ENCODE assay signal across 10 mouse cellular contexts in the genomic region with DNA sequence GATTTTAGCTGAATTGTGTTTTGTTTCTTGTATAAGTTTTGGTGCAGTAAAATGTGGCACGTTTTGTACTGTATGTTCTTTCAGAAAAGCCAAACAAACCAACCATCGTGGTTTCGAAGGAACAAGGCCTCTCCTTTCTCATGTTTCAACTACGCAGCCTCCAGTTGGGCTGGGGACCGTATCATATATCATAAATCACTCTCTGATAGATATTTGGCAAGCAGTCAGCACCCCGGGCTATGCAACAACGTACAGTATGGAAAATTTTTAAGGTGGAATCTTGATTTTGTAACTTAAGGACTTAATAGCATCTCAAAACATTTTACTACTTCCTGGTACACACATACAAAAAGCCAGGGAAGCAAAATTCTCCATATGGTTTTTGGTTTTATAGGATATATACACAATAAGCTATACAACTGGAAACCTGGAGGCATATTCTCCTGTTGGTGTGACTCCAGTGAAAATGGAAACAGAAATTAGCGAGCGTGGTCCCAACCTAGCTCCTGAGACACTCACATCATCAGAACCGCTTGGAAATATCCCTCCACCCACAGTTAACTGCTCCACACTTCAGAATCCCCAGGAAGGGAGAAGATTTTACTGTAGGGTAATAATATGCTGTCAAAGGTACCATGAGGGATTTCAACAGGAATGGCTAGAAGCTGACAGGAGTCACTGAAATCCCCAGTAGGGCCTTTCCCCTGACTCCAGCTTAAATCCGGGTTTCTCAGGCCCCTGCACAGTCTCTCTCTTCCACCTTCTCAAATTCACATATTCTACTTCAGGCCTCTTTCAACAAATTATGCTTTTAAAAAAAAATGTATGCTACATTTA.
DNase-seq lines count a peak whose midpoint lies in the region; ATAC-seq lines count a peak whose summit lies in the region.
"Had no signal": no experiment of that assay in that cellular context is flagged by ENCODE, and none has a peak within 500 bp of the region (broad histone marks: within the 10 kb centered on the region; RNA-seq: fewer than 3 reads in every experiment).

No protein-coding gene starts in this region.

- no peaks in the 10 kb centered on the region for H3K36me3 ChIP-seq in kidney, embryonic 16.5 days (ENCODE audit: insufficient read depth, low read length)
- H3K36me3 ChIP-seq in limb, embryonic 12.5 days, result no peaks in the 10 kb centered on the region
- H3K36me3 ChIP-seq: liver, embryonic 13.5 days had no signal

- 26% methylated on average over 11 of the region's 11 CpGs for WGBS in kidney, embryonic 16.5 days
- whole genome bisulfite sequencing in limb, embryonic 12.5 days, result 37% methylated on average over 11 of the region's 11 CpGs

- 0 out of 2 replicates have a peak overlapping the region, but pooled peaks have one; percentile 7 for H3K4me2 ChIP-seq in kidney, embryonic 16.5 days (replicated peaks; ENCODE audit: low read depth, low read length)
- H3K4me2 ChIP-seq in limb, embryonic 12.5 days, result no peak overlapping the region
- H3K4me2 ChIP-seq: liver, embryonic 13.5 days had no signal

- no peak overlapping the region for H3K4me3 ChIP-seq in kidney, embryonic 16.5 days (ENCODE audit: low read length)
- no peak overlapping the region for H3K4me3 ChIP-seq in limb, embryonic 12.5 days (replicated peaks)
- H3K4me3 ChIP-seq: liver, embryonic 13.5 days had no signal

- no peak overlapping the region for H3K9ac ChIP-seq in kidney, embryonic 16.5 days (replicated peaks; ENCODE audit: low read length)
- H3K9ac ChIP-seq in limb, embryonic 12.5 days (replicated peaks), result no peak overlapping the region
- H3K9ac ChIP-seq: liver, embryonic 13.5 days had no signal

- H3K4me1 ChIP-seq in kidney, embryonic 16.5 days (ENCODE audit: insufficient read depth, low read length), result peaks cover 20% of the 10 kb centered on the region
- peaks cover 24% of the 10 kb centered on the region for H3K4me1 ChIP-seq in limb, embryonic 12.5 days (replicated peaks)
- H3K4me1 ChIP-seq: liver, embryonic 13.5 days had no signal

- DNase-seq in embryo, embryonic 11 days, result peak; percentile 29
- no peak for DNase-seq in embryo, embryonic 10 days (ENCODE audit: low spot score)
- no peak for DNase-seq in kidney, postnatal 25 days
- DNase-seq in adipocyte (ENCODE audit: low spot score), result peak; percentile 65
- no peak for DNase-seq in cerebellum, postnatal 14 days
- no peak for DNase-seq in spleen, adult 12 weeks (ENCODE audit: low spot score)
- DNase-seq: liver, embryonic 13.5 days had no signal

- ATAC-seq in kidney, embryonic 16.5 days (ENCODE audit: low FRiP score, low TSS enrichment), result peak; percentile 79; the same call in 1 of the 2 replicates
- ATAC-seq in limb, embryonic 12.5 days (ENCODE audit: insufficient number of reproducible peaks, insufficient read depth, low FRiP score, low TSS enrichment, low read depth), result peak; percentile 80
- ATAC-seq: midbrain, embryonic 16.5 days had no signal

- no peaks in the 10 kb centered on the region for H3K9me3 ChIP-seq in kidney, embryonic 16.5 days (ENCODE audit: low read length)
- H3K9me3 ChIP-seq in limb, embryonic 12.5 days, result no peaks in the 10 kb centered on the region
- H3K9me3 ChIP-seq: liver, embryonic 13.5 days had no signal

- peak overlapping the region; percentile 87 for H3K27ac ChIP-seq in kidney, embryonic 16.5 days (ENCODE audit: low read length)
- H3K27ac ChIP-seq in limb, embryonic 12.5 days, result peak overlapping the region; percentile 87
- H3K27ac ChIP-seq: liver, embryonic 13.5 days had no signal

- H3K27me3 ChIP-seq in kidney, embryonic 16.5 days (ENCODE audit: insufficient read depth, low read length), result no peaks in the 10 kb centered on the region
- H3K27me3 ChIP-seq in limb, embryonic 12.5 days, result no peaks in the 10 kb centered on the region
- H3K27me3 ChIP-seq: liver, embryonic 13.5 days had no signal

Comparison
In these comparisons a context has a peak if more than half of its experiments do, and no peak if none do; other contexts are left out.
1. DNase-seq: peak in embryo, embryonic 11 days (single experiment) and adipocyte (single experiment); none in embryo, embryonic 10 days (single experiment), kidney, postnatal 25 days (0 of 2), cerebellum, postnatal 14 days (0 of 2) and spleen, adult 12 weeks (single experiment).